Mouse (Mus musculus) limb, embryonic 12.5 days (tissue): ENCODE results near the gene Odf3l2. TPM values are rescaled to one million over a fixed set of nuclear protein-coding genes. Genes with fewer than 3 reads are reported as not detected.

Experiments used
- ATAC-seq: fragments of 200-750 bp; cut with Nextera tagmentation; 2 replicates; pipeline ENCODE4 v1.8.0; 2017; ENCODE audit warnings: low read depth, moderate TSS enrichment; ENCODE audit not compliant: insufficient number of reproducible peaks, insufficient read depth, low FRiP score, low TSS enrichment
- H3K27ac ChIP-seq: fragments of 300-500 bp; sonication (generic); 2 replicates; pipeline ENCODE4 v1.5.1; 2016; ENCODE audit warnings: mild to moderate bottlenecking, moderate library complexity
- H3K27me3 ChIP-seq: fragments of 300-500 bp; sonication (generic); 2 replicates; pipeline ENCODE4 v1.6.1; 2016; ENCODE audit warnings: mild to moderate bottlenecking, moderate library complexity
- H3K36me3 ChIP-seq: fragments of 300-500 bp; sonication (generic); 2 replicates; pipeline ENCODE4 v1.6.1; 2016; ENCODE audit warnings: mild to moderate bottlenecking, moderate library complexity
- H3K4me1 ChIP-seq: fragments of 300-500 bp; sonication (generic); replicated peaks from 2 replicates; pipeline ENCODE4 v1.6.1; 2016
- H3K4me2 ChIP-seq: fragments of 300-500 bp; sonication (generic); 2 replicates; pipeline ENCODE4 v1.6.1; 2016; ENCODE audit warnings: mild to moderate bottlenecking, moderate library complexity
- H3K4me3 ChIP-seq: fragments of 300-500 bp; sonication (generic); replicated peaks from 2 replicates; pipeline ENCODE4 v1.5.1; 2016; ENCODE audit warnings: mild to moderate bottlenecking
- H3K9ac ChIP-seq: fragments of 300-500 bp; sonication (generic); replicated peaks from 2 replicates; pipeline ENCODE4 v1.6.1; 2016; ENCODE audit warnings: mild to moderate bottlenecking, moderate library complexity
- H3K9me3 ChIP-seq: fragments of 300-500 bp; sonication (generic); 2 replicates; pipeline ENCODE4 v1.6.1; 2016; ENCODE audit warnings: mild to moderate bottlenecking, moderate library complexity
- WGBS: fragments of 180-500 bp; shearing (Covaris S2); methylation state at CpG from one replicate; pipeline ENCODE4 v1.1.7; 2016; 5-methylcytosine and 5-hydroxymethylcytosine counted together
- polyA plus RNA-seq: library from polyadenylated mRNA; unstranded; fragments of >200 nt; fragmentation: Nextera tagmentation; extraction: Ambion mirVana; gene quantifications from 2 replicates; pipeline ENCODE4 v1.2.1, GENCODE M21; 2016

The Odf3l2 gene
- polyA plus RNA-seq, 1 experiment from 2014 or later, result not detected

- H3K27ac ChIP-seq, result peak overlapping the region; percentile 96
- peak; percentile 26 for ATAC-seq
- 32% methylated on average over 15 of the region's 15 CpGs for WGBS
- peak overlapping the region; percentile 81 for H3K9ac ChIP-seq
- H3K9me3 ChIP-seq, result no peaks in the 10 kb centered on the region
- H3K4me2 ChIP-seq, result peak overlapping the region; percentile 82
- H3K4me1 ChIP-seq, result peaks cover 17% of the 10 kb centered on the region
- H3K4me3 ChIP-seq, result peak overlapping the region; percentile 88
- H3K36me3 ChIP-seq, result peaks cover 18% of the 10 kb centered on the region
- H3K27me3 ChIP-seq, result no peaks in the 10 kb centered on the region
Measured at GRCm38 (mm10) chr10:79670071-79670888, 24.7 kb upstream of the Odf3l2 start.

- peaks cover 17% of the 10 kb centered on the region; the same call in 1 of the 2 replicates for H3K36me3 ChIP-seq
- no peaks in the 10 kb centered on the region for H3K27me3 ChIP-seq
- peak overlapping the region; percentile 96 for H3K27ac ChIP-seq
- ATAC-seq, result peak; percentile 49
- H3K9ac ChIP-seq, result peak overlapping the region; percentile 81
- H3K4me2 ChIP-seq, result peak overlapping the region; percentile 82
- H3K9me3 ChIP-seq, result no peaks in the 10 kb centered on the region
- WGBS, result 0% methylated on average over 47 of the region's 47 CpGs
- peaks cover 17% of the 10 kb centered on the region for H3K4me1 ChIP-seq
- peak overlapping the region; percentile 88 for H3K4me3 ChIP-seq
Measured at GRCm38 (mm10) chr10:79669576-79670057, 24.1 kb upstream of the Odf3l2 start.

GRCm38 (mm10) chr10:79668771-79669575 is 23.4 kb upstream of the Odf3l2 start, which contains the start of gene Tpgs1:
Gene Tpgs1, plus strand, starts transcription at chr10:79669369.
- H3K4me3 ChIP-seq, result peak within 1 kb of the TSS; percentile 88
- peak; percentile 76 for ATAC-seq
- under 1% methylated on average over 45 of the region's 45 CpGs for WGBS
- H3K27ac ChIP-seq, result peak within 1 kb of the TSS; percentile 96
- peak within 1 kb of the TSS; percentile 81 for H3K9ac ChIP-seq
- H3K4me1 ChIP-seq, result peaks cover 17% of the 10 kb centered on the region
- no peaks in the 10 kb centered on the region for H3K9me3 ChIP-seq
- H3K27me3 ChIP-seq, result no peaks in the 10 kb centered on the region
- peaks cover 15% of the 10 kb centered on the region; the same call in 1 of the 2 replicates for H3K36me3 ChIP-seq
- peak within 1 kb of the TSS; percentile 82 for H3K4me2 ChIP-seq

DNA sequence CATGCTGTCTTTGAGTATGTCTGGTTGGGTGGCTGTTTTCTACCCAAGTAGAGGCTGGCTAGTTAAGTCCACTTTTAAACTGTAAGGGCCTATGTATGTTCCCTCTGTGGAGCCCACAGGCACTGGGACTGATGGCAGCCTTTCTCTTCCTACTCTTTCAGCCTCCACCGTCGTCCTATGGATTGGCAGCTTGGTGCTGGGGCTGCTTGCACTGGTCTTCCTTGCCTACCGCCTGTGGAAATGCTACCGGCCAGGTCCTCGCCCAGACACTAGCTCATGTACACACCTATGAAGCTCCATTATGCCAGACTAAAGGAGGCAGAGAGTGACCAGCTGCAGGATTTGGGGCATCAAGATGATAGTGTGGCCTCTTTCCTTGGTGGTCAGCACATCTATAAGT is 22.5 kb upstream of the Odf3l2 start:
- no peak overlapping the region for H3K9ac ChIP-seq
- peaks cover 6% of the 10 kb centered on the region; the same call in 1 of the 2 replicates for H3K36me3 ChIP-seq
- H3K4me3 ChIP-seq, result no peak overlapping the region
- H3K4me1 ChIP-seq, result peaks cover 21% of the 10 kb centered on the region
- 81% methylated on average over 5 of the region's 5 CpGs for WGBS
- H3K27ac ChIP-seq, result no peak overlapping the region
- no peaks in the 10 kb centered on the region for H3K27me3 ChIP-seq
- no peak overlapping the region for H3K4me2 ChIP-seq
- no peaks in the 10 kb centered on the region for H3K9me3 ChIP-seq
- ATAC-seq, result no peak

- peaks cover 19% of the 10 kb centered on the region for H3K4me1 ChIP-seq
- H3K4me2 ChIP-seq, result no peak overlapping the region
- H3K36me3 ChIP-seq, result no peaks in the 10 kb centered on the region
- no peaks in the 10 kb centered on the region for H3K9me3 ChIP-seq
- WGBS, result 67% methylated on average over 9 of the region's 9 CpGs
- H3K27ac ChIP-seq, result no peak overlapping the region
- ATAC-seq, result no peak
- no peaks in the 10 kb centered on the region for H3K27me3 ChIP-seq
- H3K4me3 ChIP-seq, result no peak overlapping the region
- no peak overlapping the region for H3K9ac ChIP-seq
Measured at GRCm38 (mm10) chr10:79666493-79666892, 21.0 kb upstream of the Odf3l2 start.

GRCm38 (mm10) chr10:79665051-79665450 is 19.5 kb upstream of the Odf3l2 start:
- WGBS, result 81% methylated on average over 8 of the region's 8 CpGs
- peaks cover 4% of the 10 kb centered on the region for H3K4me1 ChIP-seq
- no peak overlapping the region for H3K4me3 ChIP-seq
- no peak overlapping the region for H3K27ac ChIP-seq
- no peaks in the 10 kb centered on the region for H3K27me3 ChIP-seq
- H3K9me3 ChIP-seq, result no peaks in the 10 kb centered on the region
- H3K9ac ChIP-seq, result no peak overlapping the region
- H3K4me2 ChIP-seq, result no peak overlapping the region
- no peaks in the 10 kb centered on the region for H3K36me3 ChIP-seq
- ATAC-seq, result no peak

DNA sequence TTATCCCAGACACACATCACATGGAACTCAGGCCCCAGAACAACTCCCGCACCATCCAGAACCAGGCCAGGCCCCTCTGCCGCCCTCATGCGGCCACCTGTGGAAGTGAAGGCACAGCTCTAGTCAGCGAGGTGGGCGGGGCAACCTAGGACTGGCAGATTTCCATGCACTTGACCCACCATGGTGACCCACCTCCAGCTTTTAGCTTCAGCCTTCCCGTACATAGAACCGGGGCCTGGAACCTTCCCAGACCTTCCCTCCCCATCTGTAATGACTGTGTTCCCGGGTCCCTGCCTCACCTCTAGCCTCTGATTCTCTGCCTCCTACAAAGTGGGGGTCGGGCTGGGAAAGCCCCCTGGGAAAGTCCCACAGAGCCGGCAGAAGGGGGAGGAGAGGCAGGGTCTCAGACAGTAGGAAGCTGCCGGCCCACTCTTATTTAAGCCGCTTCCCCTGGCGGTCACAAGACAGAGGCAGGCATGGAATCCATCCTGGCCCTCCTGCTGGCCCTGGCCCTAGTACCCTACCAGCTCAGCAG is 18.7 kb upstream of the Odf3l2 start, which contains the start of gene Madcam1:
Gene Madcam1 (plus strand): TSS at position 429 of the 535 bp plus-strand sequence.
- Histone ChIP-seq H3K27me3 (no peaks in the 10 kb centered on the region), H3K4me2 (no peak within 1 kb of the TSS), H3K4me1 (peaks cover 4% of the 10 kb centered on the region; the same call in 1 of the 2 replicates), H3K9ac (no peak within 1 kb of the TSS), H3K4me3 (no peak within 1 kb of the TSS), H3K9me3 (no peaks in the 10 kb centered on the region), H3K27ac (no peak within 1 kb of the TSS), H3K36me3 (no peaks in the 10 kb centered on the region)
- 9% methylated on average over 13 of the region's 13 CpGs for WGBS
- ATAC-seq, result no peak

DNA sequence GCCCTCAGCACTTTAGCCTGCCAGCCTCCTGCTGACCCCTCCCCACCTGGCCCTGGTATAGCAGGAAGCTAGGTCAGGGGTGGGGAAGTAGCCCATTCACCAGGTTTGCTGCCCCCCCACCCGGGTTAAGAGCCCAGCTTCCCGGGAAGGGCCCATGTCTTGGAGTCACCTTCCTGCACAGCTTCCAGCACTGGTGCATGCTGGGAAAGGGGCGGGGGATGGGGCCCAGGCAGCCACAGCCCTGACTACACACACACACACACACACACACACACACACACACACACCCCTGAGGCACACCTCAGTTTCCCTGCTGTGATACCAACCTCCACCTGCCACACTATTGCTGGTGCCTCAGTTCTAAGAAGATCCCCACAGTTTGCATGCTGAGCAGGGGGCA is 16.3 kb upstream of the Odf3l2 start:
- H3K9me3 ChIP-seq, result no peaks in the 10 kb centered on the region
- H3K27ac ChIP-seq, result no peak overlapping the region
- no peaks in the 10 kb centered on the region for H3K27me3 ChIP-seq
- WGBS, result 52% methylated on average over 2 of the region's 3 CpGs
- no peak overlapping the region for H3K9ac ChIP-seq
- peaks cover 4% of the 10 kb centered on the region; the same call in 1 of the 2 replicates for H3K4me1 ChIP-seq
- ATAC-seq, result no peak
- H3K36me3 ChIP-seq, result no peaks in the 10 kb centered on the region
- H3K4me2 ChIP-seq, result no peak overlapping the region
- no peak overlapping the region for H3K4me3 ChIP-seq

GRCm38 (mm10) chr10:79660298-79660697 is 14.8 kb upstream of the Odf3l2 start:
- no peak overlapping the region for H3K27ac ChIP-seq
- ATAC-seq, result no peak
- no peak overlapping the region for H3K4me2 ChIP-seq
- no peaks in the 10 kb centered on the region for H3K27me3 ChIP-seq
- H3K9ac ChIP-seq, result no peak overlapping the region
- peaks cover 5% of the 10 kb centered on the region for H3K4me1 ChIP-seq
- no peak overlapping the region for H3K4me3 ChIP-seq
- H3K9me3 ChIP-seq, result no peaks in the 10 kb centered on the region
- H3K36me3 ChIP-seq, result no peaks in the 10 kb centered on the region
- 79% methylated on average over 2 of the region's 2 CpGs for WGBS

DNA sequence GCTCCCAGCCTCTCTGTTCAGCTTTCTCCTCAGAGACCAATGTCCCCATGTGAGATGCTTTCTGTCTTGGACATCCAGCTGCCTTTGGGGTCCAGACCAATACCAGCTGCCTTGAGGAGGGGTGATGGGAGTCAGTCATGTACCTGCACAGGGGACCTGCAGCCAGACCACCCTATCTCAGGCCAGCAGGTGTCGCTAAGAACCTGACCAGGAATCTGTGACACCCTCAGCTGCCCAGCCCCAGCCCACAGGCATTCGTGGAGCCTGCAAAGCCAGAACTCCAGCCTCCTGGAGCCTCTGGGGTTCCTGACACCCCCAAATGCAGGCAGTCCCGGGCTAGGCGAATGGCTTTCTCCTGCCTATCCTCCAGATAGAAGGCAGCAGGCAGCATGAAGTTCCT is 13.3 kb upstream of the Odf3l2 start:
- no peak for ATAC-seq
- H3K9me3 ChIP-seq, result no peaks in the 10 kb centered on the region
- 0 out of 2 replicates have a peak, but pooled peaks cover 5% of the 10 kb centered on the region for H3K27me3 ChIP-seq
- H3K4me2 ChIP-seq, result no peak overlapping the region
- H3K36me3 ChIP-seq, result no peaks in the 10 kb centered on the region
- no peak overlapping the region for H3K27ac ChIP-seq
- no peak overlapping the region for H3K4me3 ChIP-seq
- no peak overlapping the region for H3K9ac ChIP-seq
- 22% methylated on average over 4 of the region's 4 CpGs for WGBS
- H3K4me1 ChIP-seq, result peaks cover 11% of the 10 kb centered on the region
